Mouse (Mus musculus) liver, embryonic 14 days (tissue): Measurements from ENCODE around the gene Ints6. TPM values are rescaled to one million over a fixed set of nuclear protein-coding genes. Genes with fewer than 3 reads are reported as not detected.

Experiments used
- polyA plus RNA-seq: library from polyadenylated mRNA; depleted of rRNA; stranded (reverse); fragments of >200 nt; gene quantifications from 2 replicates; pipeline ENCODE4 v1.2.3, GENCODE M21; 2012; rRNA removed

The Ints6 gene
- 8.3 and 11.9 TPM in 2 replicates for polyA plus RNA-seq

DNA sequence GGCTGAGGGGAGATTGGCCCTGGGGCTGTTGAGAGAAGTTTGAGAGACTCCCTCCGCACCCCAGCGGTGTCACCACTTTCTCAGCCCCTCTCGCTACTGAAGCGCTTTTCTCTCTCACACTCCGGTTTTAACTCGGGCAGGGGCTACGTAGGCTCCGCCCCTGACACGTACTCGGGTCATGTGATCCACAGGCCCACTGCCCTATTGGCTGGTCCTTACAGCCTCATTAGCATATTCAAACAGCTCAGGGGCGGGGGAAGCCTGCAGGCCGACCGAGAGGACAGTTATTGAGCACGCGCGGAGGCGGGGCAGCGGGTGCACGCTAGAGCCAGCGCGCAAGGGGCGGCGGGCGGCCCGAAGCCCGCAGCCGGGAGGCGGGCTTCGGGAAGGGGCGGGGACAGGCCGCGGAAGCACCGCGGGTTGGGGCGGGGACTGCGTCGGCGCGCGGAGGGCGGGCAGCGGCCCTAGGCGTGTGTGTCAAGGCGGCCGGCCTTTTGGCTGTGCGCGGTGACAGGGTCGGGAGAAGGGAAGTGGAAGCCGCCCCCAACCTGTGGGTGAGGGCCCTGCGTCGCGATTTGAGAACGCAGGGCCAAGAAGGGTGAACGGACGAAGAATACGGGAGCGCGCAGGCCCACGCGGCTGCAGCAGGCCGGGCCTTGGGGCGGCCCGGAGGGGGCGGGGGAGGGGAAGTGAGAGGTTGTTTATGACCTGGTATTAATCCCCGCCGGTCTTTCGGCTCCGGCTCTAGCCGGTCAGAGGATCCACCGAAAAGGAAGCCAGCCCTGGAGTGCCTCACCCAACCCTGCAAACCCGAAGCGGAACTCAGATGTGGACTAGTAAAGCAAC, at the start of gene Ints6:
Gene Ints6, minus strand, starts transcription at position 134 of the 846 bp plus-strand sequence.

DNA sequence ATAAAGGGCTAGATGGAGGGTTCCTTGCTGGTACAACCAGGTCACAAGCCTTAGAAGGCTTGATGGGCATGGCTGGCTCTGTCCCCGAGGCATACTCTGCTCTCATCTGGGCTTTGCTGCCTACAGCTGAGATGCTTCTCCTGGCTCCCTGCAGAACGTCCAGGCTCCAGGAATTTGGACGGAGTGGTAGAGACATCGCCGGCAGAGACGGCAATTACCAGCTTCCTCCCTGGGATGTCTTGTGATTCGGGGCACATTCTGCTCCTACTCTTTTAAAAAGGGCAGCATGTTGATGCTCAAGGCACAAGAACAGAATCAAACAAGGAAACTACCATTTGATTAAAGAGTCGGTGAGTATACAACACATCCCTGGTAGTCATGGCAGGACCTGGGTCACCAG, 97.6 kb downstream of the Ints6 start, which contains the start of gene Serpine3:
Gene Serpine3, plus strand, starts transcription at position 301 of the 400 bp plus-strand sequence.

Other genes with a start within 250 kb of the Ints6 start
- gene Fam124a, start 205.4 kb downstream of the Ints6 start, polyA plus RNA-seq, result 1.8 and 2.6 TPM in 2 replicates
- gene Gm4131, start 194.2 kb downstream of the Ints6 start, polyA plus RNA-seq, result not detected in 2 replicates
- gene Serpine3, start 97.5 kb downstream of the Ints6 start, polyA plus RNA-seq, result not detected in 2 replicates
- 1.6 and 2.1 TPM in 2 replicates for gene Wdfy2, start 76.5 kb upstream of the Ints6 start, polyA plus RNA-seq
- gene Defb48, start 223.3 kb upstream of the Ints6 start, polyA plus RNA-seq, result not detected in 2 replicates
- not detected in 2 replicates for gene Defb47, start 236.9 kb upstream of the Ints6 start, polyA plus RNA-seq